Comparison of ENCODE assay signal across 8 mouse cellular contexts in the genomic region with DNA sequence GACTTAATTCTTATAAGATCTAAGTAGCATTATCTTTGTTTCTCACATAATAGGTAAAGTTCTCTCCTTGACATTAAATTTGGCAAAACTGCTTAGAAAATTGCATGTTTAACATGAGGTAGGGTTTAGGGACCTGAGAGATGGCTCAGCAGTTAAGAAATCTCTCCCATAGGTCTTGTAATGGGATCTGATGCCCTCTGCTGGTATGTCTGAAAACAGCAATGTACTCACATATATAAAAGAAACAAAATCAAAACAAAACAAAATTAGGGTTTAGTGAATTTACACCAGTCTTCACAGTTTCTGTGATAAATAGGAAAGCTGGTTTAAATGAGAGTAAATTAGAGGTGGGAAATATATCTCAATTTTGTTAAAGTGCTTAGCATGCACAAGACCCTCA. TPM values are rescaled to one million over a fixed set of nuclear protein-coding genes. Genes with fewer than 3 reads are reported as not detected.
A peak's percentile ranks its signal among the peaks of the same experiment; 100 is the strongest.
DNase-seq lines count a peak whose midpoint lies in the region; ATAC-seq and TF ChIP-seq lines count a peak whose summit lies in the region.
"Had no signal": no experiment of that assay in that cellular context is flagged by ENCODE, and none has a peak within 500 bp of the region (broad histone marks: within the 10 kb centered on the region; RNA-seq: fewer than 3 reads in every experiment).

No protein-coding gene starts in this region.

- peak; percentile 73 for DNase-seq in kidney, adult 9 months
- peak; percentile 59 to 72 for DNase-seq in B cell, adult 2 months
- peak; percentile 73 for DNase-seq in embryo, embryonic 10.5 days (ENCODE audit: low spot score)
- peak; percentile 87 for DNase-seq in lung, postnatal 36 days

- peaks cover 42% of the 10 kb centered on the region for H3K36me3 ChIP-seq in kidney, embryonic 16.5 days (ENCODE audit: insufficient read depth, low read length)
- H3K36me3 ChIP-seq in E14TG2a.4 (ENCODE audit: insufficient read depth, low read length), result peaks cover 70% of the 10 kb centered on the region
- peaks cover 46% of the 10 kb centered on the region for H3K36me3 ChIP-seq in forebrain, embryonic 12.5 days (replicated peaks)

- peak; percentile 72 for TF ChIP-seq CTCF in E14TG2a.4 (conservative IDR thresholded peaks at IDR 0.05; ENCODE audit: low read length)

- no peaks in the 10 kb centered on the region for H3K27me3 ChIP-seq in kidney, embryonic 16.5 days (ENCODE audit: insufficient read depth, low read length)
- no peaks in the 10 kb centered on the region for H3K27me3 ChIP-seq in E14TG2a.4 (ENCODE audit: insufficient read depth, low read length)
- H3K27me3 ChIP-seq in forebrain, embryonic 12.5 days, result no peaks in the 10 kb centered on the region
- H3K27me3 ChIP-seq: lung, embryonic 15.5 days had no signal

- H3K9ac ChIP-seq in kidney, embryonic 16.5 days (replicated peaks; ENCODE audit: low read length), result no peak overlapping the region
- H3K9ac ChIP-seq in forebrain, embryonic 12.5 days, result no peak overlapping the region
- H3K9ac ChIP-seq: lung, embryonic 15.5 days had no signal

- no peak overlapping the region for H3K27ac ChIP-seq in kidney, embryonic 16.5 days (ENCODE audit: low read length)
- H3K27ac ChIP-seq in forebrain, embryonic 12.5 days, result no peak overlapping the region
- H3K27ac ChIP-seq: lung, embryonic 15.5 days had no signal

- no peak overlapping the region for H3K4me2 ChIP-seq in kidney, embryonic 16.5 days (replicated peaks; ENCODE audit: low read depth, low read length)
- no peak overlapping the region for H3K4me2 ChIP-seq in forebrain, embryonic 12.5 days
- H3K4me2 ChIP-seq: lung, embryonic 15.5 days had no signal

- no peaks in the 10 kb centered on the region for H3K9me3 ChIP-seq in kidney, embryonic 16.5 days (ENCODE audit: low read length)
- no peaks in the 10 kb centered on the region for H3K9me3 ChIP-seq in E14TG2a.4 (ENCODE audit: low read length)
- no peaks in the 10 kb centered on the region for H3K9me3 ChIP-seq in forebrain, embryonic 12.5 days
- H3K9me3 ChIP-seq: lung, embryonic 15.5 days had no signal

- no peak for ATAC-seq in kidney, embryonic 16.5 days (ENCODE audit: low FRiP score, low TSS enrichment)
- ATAC-seq in forebrain, embryonic 12.5 days (ENCODE audit: low FRiP score), result no peak

- H3K4me3 ChIP-seq in kidney, embryonic 16.5 days (ENCODE audit: low read length), result no peak overlapping the region
- no peak overlapping the region for H3K4me3 ChIP-seq in E14TG2a.4 (replicated peaks; ENCODE audit: low read length)
- H3K4me3 ChIP-seq in forebrain, embryonic 12.5 days (replicated peaks), result no peak overlapping the region
- H3K4me3 ChIP-seq: lung, embryonic 15.5 days had no signal

- H3K4me1 ChIP-seq in kidney, embryonic 16.5 days (ENCODE audit: insufficient read depth, low read length), result peaks cover 7% of the 10 kb centered on the region
- H3K4me1 ChIP-seq in E14TG2a.4 (replicated peaks; ENCODE audit: low read depth, low read length), result peaks cover 60% of the 10 kb centered on the region
- peaks cover 8% of the 10 kb centered on the region for H3K4me1 ChIP-seq in forebrain, embryonic 12.5 days

RNA-seq across cellular contexts. Expression of a gene that starts 11.9 kb away (rescaled TPM):
- polyA plus RNA-seq in kidney, embryonic 16.5 days (2015; fragmentation: Nextera tagmentation; extraction: Ambion mirVana), result 102 and 109 TPM in 2 replicates
- 160 and 173 TPM in 2 replicates for polyA plus RNA-seq in forebrain, embryonic 12.5 days (2016; fragmentation: Nextera tagmentation; extraction: Ambion mirVana)

RNA-seq across cellular contexts. Expression of a gene that starts 42.1 kb away (rescaled TPM):
- 63.9 and 67.6 TPM in 2 replicates for polyA plus RNA-seq in kidney, embryonic 16.5 days (2015; fragmentation: Nextera tagmentation; extraction: Ambion mirVana)
- polyA plus RNA-seq in forebrain, embryonic 12.5 days (2016; fragmentation: Nextera tagmentation; extraction: Ambion mirVana), result 77.6 and 79.7 TPM in 2 replicates
